In the genomic region with DNA sequence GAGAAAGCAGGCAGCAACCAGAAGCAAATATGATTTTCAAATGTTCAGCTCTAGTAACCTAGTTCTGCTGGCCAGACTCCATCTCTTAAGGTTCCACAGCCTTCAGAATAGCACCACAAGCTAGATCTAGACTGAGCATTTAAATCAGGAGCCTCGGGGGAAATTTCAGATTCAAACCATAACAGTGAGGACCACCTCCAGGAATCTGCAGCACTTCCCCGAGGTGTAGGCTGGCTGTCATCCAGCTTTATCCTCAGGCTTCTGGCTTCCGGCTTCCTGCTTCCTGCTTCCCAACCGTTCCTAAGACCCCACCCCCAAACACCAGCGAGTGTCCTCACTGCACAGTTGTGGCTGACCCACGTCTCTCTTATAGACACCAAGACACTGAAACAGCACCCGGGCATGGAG, we compare ENCODE assay signal across 10 mouse cellular contexts.
DNase-seq lines count a peak whose midpoint lies in the region; ATAC-seq lines count a peak whose summit lies in the region.
"Had no signal": no experiment of that assay in that cellular context is flagged by ENCODE, and none has a peak within 500 bp of the region (broad histone marks: within the 10 kb centered on the region; RNA-seq: fewer than 3 reads in every experiment).

No protein-coding gene starts in this region.

- H3K4me2 ChIP-seq in heart, embryonic 15.5 days = peak overlapping the region; percentile 44
- no peak overlapping the region for H3K4me2 ChIP-seq in midbrain, embryonic 16.5 days (ENCODE audit: low read length)

- H3K4me3 ChIP-seq in heart, embryonic 15.5 days = peak overlapping the region; percentile 6
- no peak overlapping the region for H3K4me3 ChIP-seq in midbrain, embryonic 16.5 days (ENCODE audit: low read depth, low read length)

- H3K27me3 ChIP-seq in heart, embryonic 15.5 days = no peaks in the 10 kb centered on the region
- H3K27me3 ChIP-seq in midbrain, embryonic 16.5 days (ENCODE audit: control insufficient read depth, insufficient read depth, low read depth, low read length) = no peaks in the 10 kb centered on the region

- H3K27ac ChIP-seq in heart, embryonic 15.5 days = peak overlapping the region; percentile 46
- H3K27ac ChIP-seq in midbrain, embryonic 16.5 days (ENCODE audit: low read length) = no peak overlapping the region

- no peaks in the 10 kb centered on the region for H3K9me3 ChIP-seq in heart, embryonic 15.5 days (replicated peaks)
- H3K9me3 ChIP-seq in midbrain, embryonic 16.5 days (replicated peaks; ENCODE audit: control insufficient read depth, low read length, poor library complexity, severe bottlenecking) = no peaks in the 10 kb centered on the region
- H3K9me3 ChIP-seq: G1E had no signal

- peak; percentile 33 to 75 for DNase-seq in left cerebral cortex, postnatal 10 days (ENCODE audit: extremely low spot score in 1 of 2, low spot score in 2 of 2)
- no peak for DNase-seq in left cerebral cortex, postnatal 4 days
- peak; percentile 50 to 67 for DNase-seq in kidney, postnatal 4 days
- peak; percentile 8 for DNase-seq in skeletal muscle tissue, adult 2 months (ENCODE audit: low read depth, low spot score)
- no peak for DNase-seq in embryo, embryonic 11 days
- DNase-seq in spleen, adult 12 weeks (ENCODE audit: low spot score) = no peak
- DNase-seq: cerebellum, adult 11-12 months had no signal

- peaks cover 5% of the 10 kb centered on the region for H3K4me1 ChIP-seq in heart, embryonic 15.5 days (replicated peaks)
- H3K4me1 ChIP-seq in midbrain, embryonic 16.5 days (ENCODE audit: control insufficient read depth, insufficient read depth, low read length) = peaks cover 5% of the 10 kb centered on the region

- ATAC-seq in heart, embryonic 15.5 days (replicated peaks; ENCODE audit: insufficient number of reproducible peaks, insufficient read depth, low FRiP score, low read depth) = no peak; the same call in 1 of the 2 replicates
- no peak for ATAC-seq in midbrain, embryonic 16.5 days

- H3K36me3 ChIP-seq in heart, embryonic 15.5 days = no peaks in the 10 kb centered on the region
- no peaks in the 10 kb centered on the region for H3K36me3 ChIP-seq in midbrain, embryonic 16.5 days (ENCODE audit: control insufficient read depth, insufficient read depth, low read length)
- H3K36me3 ChIP-seq: G1E had no signal

- H3K9ac ChIP-seq in heart, embryonic 15.5 days = no peak overlapping the region
- no peak overlapping the region for H3K9ac ChIP-seq in midbrain, embryonic 16.5 days (ENCODE audit: low read depth, low read length)

- 22% methylated on average over 7 of the region's 7 CpGs for WGBS in heart, embryonic 15.5 days
- WGBS in midbrain, embryonic 16.5 days = 53% methylated on average over 7 of the region's 7 CpGs

- intact Hi-C loops in left cerebral cortex, postnatal 10 days (cut with DNase I) = no loop called here
- intact Hi-C loops in left cerebral cortex, postnatal 4 days (cut with DNase I) = no loop called here

Comparison
In these comparisons a context has a peak if more than half of its experiments do, and no peak if none do; other contexts are left out.
1. DNase-seq: peak in left cerebral cortex, postnatal 10 days (2 of 2), kidney, postnatal 4 days (2 of 2) and skeletal muscle tissue, adult 2 months (single experiment); none in left cerebral cortex, postnatal 4 days (single experiment), embryo, embryonic 11 days (single experiment) and spleen, adult 12 weeks (single experiment).